Mouse (Mus musculus) lung, adult 18-20 months (tissue): ENCODE results near the gene C1qb.

ENCODE experiments used
- DNase-seq, 2 experiments: peaks; one replicate each; pipeline ENCODE4 v3.0.0; 2022; ENCODE audit warnings: mixed read lengths in 2 of 2

The C1qb gene

DNA sequence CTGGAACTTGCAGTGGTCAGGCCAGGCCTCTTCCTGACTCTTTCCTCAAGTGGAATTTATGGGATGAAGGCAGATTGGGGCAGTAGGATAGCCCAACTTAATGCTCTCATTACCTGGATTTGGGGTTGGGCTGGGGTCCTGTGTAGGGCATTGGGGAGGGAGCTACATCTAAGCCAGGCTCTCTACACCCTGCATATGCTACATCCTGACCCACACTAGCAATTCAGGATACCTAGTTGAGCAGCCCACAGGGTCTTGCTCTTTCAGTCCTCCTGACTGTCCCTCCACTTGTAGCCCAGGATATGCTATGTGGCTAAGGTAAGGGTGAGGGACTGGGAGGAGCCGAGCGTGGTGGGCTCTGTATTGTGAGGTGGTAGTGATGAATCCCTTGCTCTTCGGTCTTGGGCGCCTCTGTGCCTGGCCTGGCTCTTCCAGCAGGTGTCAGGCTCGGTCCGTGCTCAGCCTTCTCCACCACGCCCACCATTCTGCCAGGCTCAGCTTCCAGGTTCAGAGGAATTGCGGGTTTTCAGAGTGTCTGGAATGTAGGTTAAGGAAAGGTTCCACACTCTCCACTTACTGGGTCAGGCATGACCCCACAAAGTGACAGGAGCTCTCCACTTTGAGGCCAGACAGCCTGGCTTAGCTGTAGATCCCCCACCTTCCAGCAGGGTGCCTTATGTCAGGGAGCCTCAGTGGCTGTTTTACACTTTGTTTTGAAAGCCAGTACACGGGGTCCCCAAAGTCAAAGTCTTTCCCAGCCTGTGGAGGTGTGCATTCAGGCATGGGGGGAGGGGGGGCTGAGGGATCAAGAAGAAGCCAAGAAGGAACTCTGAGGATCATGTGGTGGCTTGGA is 7.9 kb upstream of the C1qb start:
- no peak for DNase-seq

- DNase-seq, result peak in 1 of 2 experiments; percentile 10
These were observed 6.8 kb upstream of the C1qb start, which contains the start of gene C1qc for GRCm38 (mm10) chr4:136892811-136893210. TSS of gene C1qc (minus strand) at chr4:136893065.

- no peak for DNase-seq
These were observed 6.4 kb upstream of the C1qb start for GRCm38 (mm10) chr4:136892371-136892770.

DNA sequence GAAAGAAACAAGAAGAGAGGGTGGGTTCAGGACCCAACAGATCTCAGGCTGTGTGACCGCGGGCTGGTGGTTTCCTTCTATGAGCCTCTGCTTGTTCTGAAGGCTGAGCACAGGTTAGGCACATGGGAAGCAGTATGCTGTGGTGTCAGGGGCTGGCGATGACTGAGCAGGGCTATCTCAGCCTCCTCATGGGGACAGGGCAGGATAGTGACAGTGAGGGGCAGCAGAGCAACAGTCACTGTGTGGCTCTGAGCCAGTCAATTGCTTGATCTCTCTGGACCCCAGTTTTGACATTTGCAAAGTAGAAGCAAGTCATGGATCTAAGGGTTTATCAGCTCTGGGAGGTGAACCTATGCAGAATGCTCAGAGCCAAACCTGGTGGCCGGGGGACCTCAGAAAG is 5.1 kb upstream of the C1qb start:
- no peak for DNase-seq

DNA sequence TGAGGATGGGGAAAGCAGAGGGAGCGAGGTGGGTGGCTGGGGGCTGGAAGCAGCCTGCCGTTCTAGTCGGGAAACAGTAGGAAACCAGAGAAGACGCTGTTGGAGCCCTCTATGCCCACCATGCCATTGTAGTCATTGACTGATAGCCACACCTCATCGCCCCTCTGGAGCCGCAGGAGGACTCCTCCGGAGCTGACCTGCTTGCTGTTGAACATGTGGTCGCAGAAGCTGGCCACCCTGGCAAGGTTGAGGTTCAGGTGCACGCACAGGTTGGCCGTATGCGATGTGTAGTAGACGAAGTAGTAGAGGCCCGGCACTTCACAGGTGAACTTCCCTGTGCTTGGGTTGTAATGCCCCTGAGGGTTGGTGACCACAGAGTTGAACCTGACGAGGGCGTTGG is 4.0 kb upstream of the C1qb start:
- no peak for DNase-seq

GRCm38 (mm10) chr4:136887714-136888113 is 1.7 kb upstream of the C1qb start:
- no peak for DNase-seq

- no peak for DNase-seq
These were observed 7.4 kb downstream of the C1qb start for GRCm38 (mm10) chr4:136878601-136879000.

GRCm38 (mm10) chr4:136878171-136878570 is 7.8 kb downstream of the C1qb start:
- DNase-seq, result no peak

DNA sequence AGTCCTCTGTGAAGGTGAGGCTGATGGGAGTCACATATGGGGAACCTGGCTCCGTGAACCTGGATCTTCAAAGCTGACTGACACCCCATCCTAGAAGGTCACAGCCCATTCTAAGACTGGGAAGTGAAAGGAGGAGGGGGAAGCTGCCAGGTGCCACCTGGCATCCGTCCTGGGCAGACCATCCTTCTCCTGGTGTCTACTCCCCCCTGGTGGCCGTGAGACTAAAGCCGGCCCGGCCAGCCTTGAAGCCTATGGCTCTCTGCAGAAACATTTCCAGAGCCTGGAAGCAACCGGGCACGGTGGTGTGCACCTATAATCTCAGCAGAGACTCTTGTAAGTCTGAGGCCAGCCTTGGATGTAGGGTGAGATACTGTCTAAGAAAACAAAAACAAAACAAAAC is 9.0 kb downstream of the C1qb start:
- DNase-seq, result no peak

- DNase-seq, result no peak
These were observed 11.0 kb downstream of the C1qb start for GRCm38 (mm10) chr4:136875012-136875411.

GRCm38 (mm10) chr4:136868371-136868770 is 17.6 kb downstream of the C1qb start:
- DNase-seq, result no peak

DNA sequence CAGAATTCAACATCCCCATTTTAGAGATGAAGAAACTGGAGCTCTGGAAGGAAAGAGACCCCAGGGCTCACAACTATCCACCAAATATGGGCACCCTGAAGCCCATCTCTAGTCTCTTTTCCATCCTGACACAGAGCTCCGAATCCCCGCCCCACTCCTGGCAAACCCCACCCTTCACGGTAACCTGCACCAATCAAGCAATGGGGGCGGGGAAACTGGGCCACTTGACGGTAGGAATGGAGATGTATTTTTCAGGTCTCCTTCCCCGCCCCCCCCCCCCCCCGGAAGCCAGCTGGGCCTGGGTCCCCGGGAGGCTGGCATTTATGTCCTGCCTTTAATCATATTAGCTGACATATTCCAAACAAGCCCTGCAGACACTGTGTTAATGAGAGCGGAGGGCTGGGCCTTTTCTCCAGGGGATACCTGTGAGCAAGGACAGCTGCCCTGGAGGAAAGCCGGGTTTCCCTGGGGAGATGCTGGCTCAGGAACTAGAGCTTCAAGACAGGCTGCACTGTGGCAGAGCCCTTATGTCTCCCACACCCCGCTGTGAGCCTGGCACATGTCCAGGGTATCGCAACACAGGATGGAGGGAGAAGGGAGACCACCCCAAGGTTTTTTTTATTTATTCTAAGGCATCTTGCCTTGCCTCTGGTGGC is 18.2 kb downstream of the C1qb start:
- DNase-seq, result no peak

DNA sequence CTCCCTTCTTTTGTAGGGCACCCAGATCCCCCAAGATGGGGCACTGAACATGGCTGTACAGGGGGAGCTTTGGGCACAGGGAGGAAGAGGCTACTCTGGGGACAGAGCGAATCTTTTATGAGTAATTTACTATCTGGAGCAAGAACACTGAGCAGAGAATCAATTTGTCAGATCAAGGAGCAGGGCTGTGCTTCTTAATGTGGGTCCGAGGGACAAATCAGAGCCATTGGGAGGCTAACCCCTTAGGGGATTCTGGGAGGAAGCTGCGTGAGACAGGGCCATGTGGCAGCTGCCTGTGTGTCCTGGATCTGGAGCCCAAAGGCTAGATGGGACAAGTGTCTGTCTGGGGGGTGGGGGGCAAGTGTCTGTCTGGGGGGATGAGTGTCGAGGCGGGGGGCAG is 20.5 kb downstream of the C1qb start:
- no peak for DNase-seq

DNA sequence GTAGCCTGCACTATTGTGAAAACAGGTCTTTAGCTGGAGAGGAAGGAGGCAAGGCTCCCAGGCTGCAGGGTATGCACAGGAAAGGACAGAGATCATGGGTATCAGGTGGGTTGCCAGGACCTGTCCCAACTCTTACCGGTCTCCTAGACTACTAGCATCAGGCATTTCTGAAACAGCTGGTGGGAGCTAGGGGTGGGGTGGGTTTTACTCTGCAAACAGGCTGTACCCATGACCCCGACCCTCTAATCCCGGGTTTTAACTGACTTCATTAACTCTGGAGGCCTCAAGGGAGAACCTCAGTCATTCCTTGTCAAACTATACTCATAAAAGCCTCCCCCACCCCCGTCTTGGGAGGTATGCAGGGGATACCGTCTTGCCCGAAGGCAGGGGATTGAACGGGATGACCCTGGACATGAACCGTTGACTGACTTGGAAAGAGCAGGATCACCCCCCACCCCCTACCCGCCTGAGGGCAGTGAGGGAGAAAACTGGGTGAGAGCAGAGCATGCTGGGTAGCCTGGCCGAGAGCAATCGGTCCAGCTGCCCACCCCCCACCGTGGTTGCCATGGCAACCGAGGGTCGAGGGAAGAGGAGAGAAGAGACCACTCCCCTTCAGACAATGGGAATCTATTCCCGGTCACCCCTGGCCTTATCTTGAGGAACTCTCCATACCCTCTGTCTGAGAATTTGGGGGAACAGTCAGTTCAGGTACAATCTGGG is 21.1 kb downstream of the C1qb start:
- no peak for DNase-seq

DNA sequence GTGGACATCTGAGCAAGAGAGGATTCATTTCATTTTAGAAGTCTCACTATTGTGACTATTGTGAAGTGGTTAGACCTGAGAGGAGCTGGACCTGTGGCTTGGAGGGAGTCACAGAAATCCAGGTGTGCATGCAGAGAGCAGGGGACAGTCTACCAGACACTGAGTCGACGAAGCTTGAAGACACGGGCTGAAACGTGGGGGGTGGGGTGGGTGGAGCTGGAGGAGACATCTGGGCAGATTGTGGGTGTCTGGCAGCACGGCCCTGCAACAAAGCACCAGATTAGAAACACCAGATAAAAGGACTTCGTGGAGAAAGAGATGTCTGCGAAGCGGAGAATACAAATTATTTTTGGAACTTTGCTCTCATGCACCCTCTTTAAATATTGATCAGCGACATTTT is 22.5 kb downstream of the C1qb start:
- no peak for DNase-seq

DNA sequence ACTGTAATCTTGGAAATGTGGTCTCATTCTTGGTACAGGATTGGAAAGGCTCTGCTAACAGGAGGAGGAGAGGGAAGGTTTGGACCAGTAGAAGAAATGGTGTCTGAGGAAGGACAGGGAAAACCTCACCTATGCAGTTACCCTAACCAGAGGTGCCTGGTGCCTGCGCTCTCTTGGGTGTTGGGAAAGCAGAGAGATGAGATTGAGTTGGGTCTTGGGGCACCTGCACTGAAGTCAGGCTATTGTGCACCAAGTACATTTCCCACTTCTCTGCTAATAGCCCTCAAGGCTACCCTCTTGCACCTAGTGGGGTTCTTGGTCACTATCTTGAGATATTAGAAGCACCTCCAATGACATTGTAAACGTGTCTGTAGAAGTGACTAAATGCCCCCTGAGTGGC is 23.6 kb downstream of the C1qb start:
- DNase-seq, result no peak

GRCm38 (mm10) chr4:136861806-136862205 is 24.2 kb downstream of the C1qb start:
- DNase-seq, result no peak

GRCm38 (mm10) chr4:136860022-136860421 is 26.0 kb downstream of the C1qb start:
- DNase-seq, result no peak

DNA sequence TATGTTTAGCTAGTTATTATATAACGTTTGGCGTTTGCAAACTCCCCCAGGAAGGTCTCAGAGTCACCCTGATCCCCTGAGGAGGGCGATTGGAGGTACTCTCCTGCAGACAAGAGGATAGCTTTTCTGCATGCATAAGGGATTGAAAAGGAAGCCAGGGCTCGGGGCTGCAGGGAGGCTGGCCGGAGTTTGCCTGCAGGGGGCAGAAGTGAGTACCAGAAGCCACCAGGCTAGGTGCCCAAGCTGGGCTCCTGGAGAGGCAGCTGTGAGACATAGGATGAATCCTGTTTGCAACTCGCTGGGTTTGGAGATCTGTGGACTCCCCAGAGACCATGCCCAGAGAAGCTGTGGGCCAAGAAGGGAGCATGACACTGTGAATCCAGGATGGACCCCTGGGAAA is 30.9 kb downstream of the C1qb start:
- no peak for DNase-seq

GRCm38 (mm10) chr4:136852989-136853388 is 33.0 kb downstream of the C1qb start:
- DNase-seq, result no peak

GRCm38 (mm10) chr4:136852119-136852518 is 33.9 kb downstream of the C1qb start:
- no peak for DNase-seq

- DNase-seq, result no peak
These were observed 37.4 kb downstream of the C1qb start for GRCm38 (mm10) chr4:136848565-136848964.

- DNase-seq, result no peak
These were observed 38.8 kb downstream of the C1qb start for GRCm38 (mm10) chr4:136847166-136847565.

- DNase-seq, result no peak
These were observed 43.2 kb downstream of the C1qb start for GRCm38 (mm10) chr4:136842802-136843201.
